Mouse (Mus musculus): ENCODE measurements at regions not wholly inside any gene's neighbourhood (a gene's known extent, or its start where the extent isn't known, plus 50 kb on each side); places are given as distances from the start of the nearest gene placed in this dataset.
A peak's percentile ranks its signal among the peaks of the same experiment; 100 is the strongest.

- Histone ChIP-seq H3K27me3 (ENCODE audit: control insufficient read depth, insufficient read depth, low read length) (no peaks in the 10 kb centered on the region), H3K4me3 (ENCODE audit: low read depth, low read length) (no peak overlapping the region), H3K4me2 (no peak overlapping the region), H3K9ac (ENCODE audit: low read length) (no peak overlapping the region), H3K9me3 (ENCODE audit: control insufficient read depth, low read length) (peaks cover 2% of the 10 kb centered on the region; the same call in 1 of the 2 replicates), H3K27ac (ENCODE audit: low read depth, low read length) (no peak overlapping the region), H3K4me1 (ENCODE audit: control insufficient read depth, insufficient read depth, low read length) (no peaks in the 10 kb centered on the region), H3K36me3 (ENCODE audit: control insufficient read depth, insufficient read depth, low read length) (no peaks in the 10 kb centered on the region)
- DNase-seq (ENCODE audit: low spot score, missing footprints) (no peak), ATAC-seq (ENCODE audit: low FRiP score) (no peak)
- WGBS = 83% methylated on average over 7 of the region's 7 CpGs
Measured at GRCm38 (mm10) chr1:57593707-57594589, 180.0 kb upstream of the Spats2l start.

DNA sequence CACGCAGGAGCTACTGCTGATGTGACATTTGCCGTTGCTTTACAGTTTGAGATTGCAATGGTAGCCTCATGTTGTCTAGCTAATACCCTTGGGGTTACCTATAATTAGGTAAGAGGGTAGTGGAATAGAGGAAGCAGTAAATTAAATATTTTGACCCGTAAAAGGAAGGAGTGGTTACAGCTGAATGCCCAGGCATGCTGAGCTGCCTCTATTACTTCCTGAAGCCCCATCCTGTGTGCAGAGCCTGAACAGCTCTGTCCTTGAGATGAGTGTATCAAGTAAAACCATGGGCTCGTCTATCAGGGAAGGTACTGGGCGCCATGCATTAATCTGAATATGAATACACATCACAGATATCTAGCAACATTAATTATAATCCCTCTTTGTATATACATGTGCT is 179.1 kb upstream of the Spats2l start:
- no peak overlapping the region for H3K9ac ChIP-seq (ENCODE audit: low read length)
- H3K9me3 ChIP-seq (ENCODE audit: control insufficient read depth, low read length) = no peaks in the 10 kb centered on the region
- H3K4me1 ChIP-seq (ENCODE audit: control insufficient read depth, insufficient read depth, low read length) = no peaks in the 10 kb centered on the region
- 70% methylated on average over 5 of the region's 5 CpGs for WGBS
- no peak overlapping the region for H3K4me3 ChIP-seq (ENCODE audit: low read depth, low read length)
- H3K36me3 ChIP-seq (ENCODE audit: control insufficient read depth, insufficient read depth, low read length) = no peaks in the 10 kb centered on the region
- H3K27ac ChIP-seq (ENCODE audit: low read depth, low read length) = no peak overlapping the region
- no peak for ATAC-seq (ENCODE audit: low FRiP score)
- H3K27me3 ChIP-seq (ENCODE audit: control insufficient read depth, insufficient read depth, low read length) = no peaks in the 10 kb centered on the region
- no peak for DNase-seq (ENCODE audit: low spot score, missing footprints)
- no peak overlapping the region for H3K4me2 ChIP-seq

GRCm38 (mm10) chr1:57600951-57601350 is 173.0 kb upstream of the Spats2l start:
- DNase-seq (ENCODE audit: low spot score, missing footprints) (no peak), ATAC-seq (ENCODE audit: low FRiP score) (no peak)
- Histone ChIP-seq H3K36me3 (ENCODE audit: control insufficient read depth, insufficient read depth, low read length) (no peaks in the 10 kb centered on the region), H3K9ac (ENCODE audit: low read length) (no peak overlapping the region), H3K27me3 (ENCODE audit: control insufficient read depth, insufficient read depth, low read length) (no peaks in the 10 kb centered on the region), H3K4me1 (ENCODE audit: control insufficient read depth, insufficient read depth, low read length) (peaks cover 2% of the 10 kb centered on the region; the same call in 1 of the 2 replicates), H3K9me3 (ENCODE audit: control insufficient read depth, low read length) (no peaks in the 10 kb centered on the region), H3K4me3 (ENCODE audit: low read depth, low read length) (no peak overlapping the region), H3K4me2 (no peak overlapping the region), H3K27ac (ENCODE audit: low read depth, low read length) (no peak overlapping the region)
- WGBS = 43% methylated on average over 2 of the region's 2 CpGs

DNA sequence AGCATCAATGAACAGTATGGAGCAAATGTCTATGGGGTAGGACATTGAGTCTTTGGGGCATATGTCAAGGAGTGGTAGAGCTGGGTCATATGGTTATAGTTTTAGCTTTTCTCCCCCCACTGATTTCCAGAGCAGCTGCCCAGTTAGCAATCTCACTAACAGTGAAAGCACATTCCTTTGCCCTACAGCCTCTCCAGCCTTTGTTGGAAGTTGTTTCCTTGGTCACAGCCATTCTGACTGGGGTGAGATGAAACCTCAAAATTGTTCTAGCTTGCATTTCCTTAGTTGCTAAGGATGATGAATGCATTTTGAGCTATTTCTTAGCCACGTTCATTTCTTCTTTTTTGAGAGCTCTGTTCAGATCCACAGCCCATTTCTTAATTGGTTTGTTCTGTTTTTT is 168.4 kb upstream of the Spats2l start:
- DNase-seq (ENCODE audit: low spot score, missing footprints) (no peak), ATAC-seq (ENCODE audit: low FRiP score) (no peak)
- Histone ChIP-seq H3K36me3 (ENCODE audit: control insufficient read depth, insufficient read depth, low read length) (no peaks in the 10 kb centered on the region), H3K4me2 (no peak overlapping the region), H3K4me3 (ENCODE audit: low read depth, low read length) (no peak overlapping the region), H3K9me3 (ENCODE audit: control insufficient read depth, low read length) (no peaks in the 10 kb centered on the region), H3K27ac (ENCODE audit: low read depth, low read length) (no peak overlapping the region), H3K27me3 (ENCODE audit: control insufficient read depth, insufficient read depth, low read length) (no peaks in the 10 kb centered on the region), H3K4me1 (ENCODE audit: control insufficient read depth, insufficient read depth, low read length) (peaks cover 12% of the 10 kb centered on the region; the same call in 1 of the 2 replicates), H3K9ac (ENCODE audit: low read length) (no peak overlapping the region)
- 58% methylated on average over 1 of the region's 1 CpGs for WGBS

- Histone ChIP-seq H3K9ac (ENCODE audit: low read length) (no peak overlapping the region), H3K27ac (ENCODE audit: low read depth, low read length) (no peak overlapping the region), H3K9me3 (ENCODE audit: control insufficient read depth, low read length) (no peaks in the 10 kb centered on the region), H3K36me3 (ENCODE audit: control insufficient read depth, insufficient read depth, low read length) (no peaks in the 10 kb centered on the region), H3K4me2 (no peak overlapping the region), H3K4me3 (ENCODE audit: low read depth, low read length) (no peak overlapping the region), H3K4me1 (ENCODE audit: control insufficient read depth, insufficient read depth, low read length) (peaks cover 12% of the 10 kb centered on the region; the same call in 1 of the 2 replicates), H3K27me3 (ENCODE audit: control insufficient read depth, insufficient read depth, low read length) (no peaks in the 10 kb centered on the region)
- DNase-seq (ENCODE audit: low spot score, missing footprints) (no peak), ATAC-seq (ENCODE audit: low FRiP score) (no peak)
- WGBS = 84% methylated on average over 4 of the region's 4 CpGs
Measured at GRCm38 (mm10) chr1:57606060-57606683, 167.8 kb upstream of the Spats2l start.

DNA sequence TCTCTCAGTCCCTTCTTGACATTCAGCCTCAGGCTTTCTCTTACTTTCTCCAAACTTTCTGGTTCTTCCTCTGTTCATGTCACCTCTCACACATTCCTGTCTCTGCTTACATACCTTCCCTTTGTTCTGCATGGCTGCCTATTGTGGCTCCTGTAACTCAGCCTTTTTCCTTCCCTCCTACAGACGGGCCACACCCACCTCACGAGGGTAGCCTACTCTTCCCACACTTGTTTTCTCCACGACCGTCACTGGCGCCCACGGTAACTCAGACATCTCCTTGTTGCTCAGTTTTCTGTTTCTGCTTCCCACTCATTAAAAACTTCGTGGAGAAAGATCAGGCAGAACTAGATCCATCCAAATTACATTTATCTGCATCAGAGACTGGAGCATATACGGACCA is 166.9 kb upstream of the Spats2l start:
- no peak overlapping the region for H3K27ac ChIP-seq (ENCODE audit: low read depth, low read length)
- H3K9me3 ChIP-seq (ENCODE audit: control insufficient read depth, low read length) = no peaks in the 10 kb centered on the region
- no peak for ATAC-seq (ENCODE audit: low FRiP score)
- no peak overlapping the region for H3K9ac ChIP-seq (ENCODE audit: low read length)
- H3K36me3 ChIP-seq (ENCODE audit: control insufficient read depth, insufficient read depth, low read length) = no peaks in the 10 kb centered on the region
- no peaks in the 10 kb centered on the region for H3K27me3 ChIP-seq (ENCODE audit: control insufficient read depth, insufficient read depth, low read length)
- peaks cover 10% of the 10 kb centered on the region; the same call in 1 of the 2 replicates for H3K4me1 ChIP-seq (ENCODE audit: control insufficient read depth, insufficient read depth, low read length)
- WGBS = 77% methylated on average over 8 of the region's 8 CpGs
- DNase-seq (ENCODE audit: low spot score, missing footprints) = no peak
- H3K4me3 ChIP-seq (ENCODE audit: low read depth, low read length) = no peak overlapping the region
- H3K4me2 ChIP-seq = no peak overlapping the region

DNA sequence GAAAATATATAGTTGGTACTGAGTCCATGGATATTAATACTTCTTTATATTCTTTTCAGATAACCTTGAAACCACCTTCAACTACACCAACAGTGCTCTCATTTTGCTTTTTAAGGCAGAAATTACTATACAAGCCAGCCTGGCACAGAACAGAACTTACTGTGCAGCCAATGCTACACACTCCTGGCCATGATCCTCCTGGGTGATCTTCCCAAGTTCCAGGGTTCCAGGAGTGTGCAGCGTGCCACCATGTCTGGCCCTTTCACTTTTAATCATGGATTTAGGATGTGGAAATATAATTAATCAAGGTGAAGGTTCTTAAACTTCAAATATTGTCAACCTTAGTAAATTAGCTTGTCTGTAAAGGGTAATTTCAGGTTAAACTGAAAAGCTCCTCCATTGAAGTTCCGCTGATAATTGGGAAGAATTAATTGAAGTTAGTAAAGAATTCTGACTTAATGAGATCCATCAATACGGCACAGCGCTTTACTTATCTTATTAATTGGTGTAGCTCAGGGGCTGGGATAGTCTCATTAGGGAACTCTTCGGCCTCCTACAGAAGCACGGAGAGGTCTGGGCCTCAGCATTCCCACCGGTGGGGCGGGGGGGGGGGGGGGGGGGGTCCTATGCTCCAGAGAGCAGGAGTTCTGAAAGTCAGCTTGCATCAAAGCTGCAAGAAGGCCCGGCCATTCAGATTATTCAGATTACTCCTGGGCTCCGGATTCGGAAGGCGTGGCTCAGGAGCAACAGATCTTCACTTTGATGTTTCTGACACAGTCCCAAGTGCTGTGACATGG is 166.1 kb upstream of the Spats2l start:
- H3K4me2 ChIP-seq = no peak overlapping the region
- H3K4me3 ChIP-seq (ENCODE audit: low read depth, low read length) = no peak overlapping the region
- no peak overlapping the region for H3K9ac ChIP-seq (ENCODE audit: low read length)
- no peaks in the 10 kb centered on the region for H3K27me3 ChIP-seq (ENCODE audit: control insufficient read depth, insufficient read depth, low read length)
- WGBS = 22% methylated on average over 11 of the region's 12 CpGs
- ATAC-seq (ENCODE audit: low FRiP score) (peak; percentile 38; the same call in 1 of the 2 replicates), DNase-seq (ENCODE audit: low spot score, missing footprints) (peak; percentile 59)
- H3K36me3 ChIP-seq (ENCODE audit: control insufficient read depth, insufficient read depth, low read length) = no peaks in the 10 kb centered on the region
- H3K27ac ChIP-seq (ENCODE audit: low read depth, low read length) = no peak overlapping the region
- peaks cover 10% of the 10 kb centered on the region; the same call in 1 of the 2 replicates for H3K4me1 ChIP-seq (ENCODE audit: control insufficient read depth, insufficient read depth, low read length)
- H3K9me3 ChIP-seq (ENCODE audit: control insufficient read depth, low read length) = no peaks in the 10 kb centered on the region

- H3K4me2 ChIP-seq = no peak overlapping the region
- no peak for DNase-seq (ENCODE audit: low spot score, missing footprints)
Measured at GRCm38 (mm10) chr1:57608423-57608679, 165.6 kb upstream of the Spats2l start.

DNA sequence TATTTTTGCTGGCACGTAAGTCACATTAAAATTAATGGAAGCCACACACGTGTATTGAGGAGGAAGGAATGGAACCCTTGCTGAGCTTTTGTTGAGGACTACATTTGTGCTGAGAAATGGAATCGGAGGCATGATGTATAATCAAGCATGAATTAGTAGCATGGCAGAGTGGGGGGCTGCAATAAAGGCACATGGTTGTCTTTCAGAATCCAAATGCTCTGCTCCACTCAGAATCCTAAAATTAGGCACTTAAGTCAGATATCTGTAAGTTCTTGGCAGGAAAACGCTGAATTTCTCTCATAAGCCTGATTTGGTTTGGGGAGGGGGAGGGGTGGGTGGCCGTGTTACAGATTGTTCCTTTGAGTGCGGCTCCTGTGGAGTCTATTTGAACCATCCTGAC is 164.7 kb upstream of the Spats2l start:
- Histone ChIP-seq H3K36me3 (ENCODE audit: control insufficient read depth, insufficient read depth, low read length) (no peaks in the 10 kb centered on the region), H3K4me2 (no peak overlapping the region), H3K9ac (ENCODE audit: low read length) (no peak overlapping the region), H3K27ac (ENCODE audit: low read depth, low read length) (no peak overlapping the region), H3K27me3 (ENCODE audit: control insufficient read depth, insufficient read depth, low read length) (no peaks in the 10 kb centered on the region), H3K4me1 (ENCODE audit: control insufficient read depth, insufficient read depth, low read length) (peaks cover 13% of the 10 kb centered on the region; the same call in 1 of the 2 replicates), H3K4me3 (ENCODE audit: low read depth, low read length) (no peak overlapping the region), H3K9me3 (ENCODE audit: control insufficient read depth, low read length) (no peaks in the 10 kb centered on the region)
- DNase-seq (ENCODE audit: low spot score, missing footprints) (peak; percentile 80), ATAC-seq (ENCODE audit: low FRiP score) (no peak)
- 21% methylated on average over 6 of the region's 6 CpGs for WGBS

More at GRCm38 (mm10) chr1:57608423-57608679, 165.6 kb upstream of the Spats2l start:
- Histone ChIP-seq H3K9me3 (ENCODE audit: control insufficient read depth, low read length) (no peaks in the 10 kb centered on the region), H3K9ac (ENCODE audit: low read length) (no peak overlapping the region), H3K4me3 (ENCODE audit: low read depth, low read length) (no peak overlapping the region), H3K4me1 (ENCODE audit: control insufficient read depth, insufficient read depth, low read length) (peaks cover 13% of the 10 kb centered on the region; the same call in 1 of the 2 replicates), H3K36me3 (ENCODE audit: control insufficient read depth, insufficient read depth, low read length) (no peaks in the 10 kb centered on the region), H3K27me3 (ENCODE audit: control insufficient read depth, insufficient read depth, low read length) (no peaks in the 10 kb centered on the region), H3K27ac (ENCODE audit: low read depth, low read length) (no peak overlapping the region)
- peak; percentile 50 for ATAC-seq (ENCODE audit: low FRiP score)
- 10% methylated on average over 2 of the region's 2 CpGs for WGBS

Data from midbrain, embryonic 11.5 days (tissue).